Mouse (Mus musculus) inflammation-experienced regulatory T-cells, adult 6 months (primary cell): ENCODE results near the gene Abcc2. TPM values are rescaled to one million over a fixed set of nuclear protein-coding genes. Genes with fewer than 3 reads are reported as not detected.
A peak's percentile ranks its signal among the peaks of the same experiment; 100 is the strongest.

Source experiments
- ATAC-seq: one replicate; pipeline ENCODE4 v1.8.0; 2017
- polyA plus RNA-seq, 3 experiments: library from polyadenylated mRNA; unstranded; fragments of 100-300 nt; shearing (Covaris generic); gene quantifications; one replicate each; pipeline ENCODE4 v1.2.1; 2017

Gene Abcc2
- polyA plus RNA-seq = not detected

DNA sequence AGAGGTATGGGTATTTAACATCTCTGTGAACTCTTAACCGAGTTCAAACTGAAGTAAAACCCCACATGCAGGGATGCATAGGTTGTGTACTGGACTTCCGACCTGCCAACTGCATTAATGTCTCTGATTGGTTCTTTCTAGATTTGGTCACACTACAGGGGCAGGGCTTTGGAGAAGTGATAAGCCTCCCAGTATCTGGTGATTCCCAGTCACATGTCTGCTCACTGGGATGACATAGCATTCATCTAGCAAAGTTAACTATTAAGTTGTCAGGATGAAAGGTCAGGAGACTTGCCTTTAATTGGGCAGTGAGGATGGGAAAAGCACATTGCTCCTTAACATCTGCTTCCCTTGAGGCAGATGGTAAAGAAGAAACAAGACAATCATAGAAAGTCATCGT is at the start of gene Abcc2:
Gene Abcc2 (plus strand): TSS at position 213 of the 400 bp plus-strand sequence.
- no peak for ATAC-seq

- no peak for ATAC-seq
Observed at GRCm38 (mm10) chr19:43738409-43738808, 43.6 kb upstream of the Abcc2 start.

GRCm38 (mm10) chr19:43743401-43743800 is 38.6 kb upstream of the Abcc2 start:
- ATAC-seq = no peak

GRCm38 (mm10) chr19:43745740-43746139 is 36.3 kb upstream of the Abcc2 start:
- no peak for ATAC-seq

DNA sequence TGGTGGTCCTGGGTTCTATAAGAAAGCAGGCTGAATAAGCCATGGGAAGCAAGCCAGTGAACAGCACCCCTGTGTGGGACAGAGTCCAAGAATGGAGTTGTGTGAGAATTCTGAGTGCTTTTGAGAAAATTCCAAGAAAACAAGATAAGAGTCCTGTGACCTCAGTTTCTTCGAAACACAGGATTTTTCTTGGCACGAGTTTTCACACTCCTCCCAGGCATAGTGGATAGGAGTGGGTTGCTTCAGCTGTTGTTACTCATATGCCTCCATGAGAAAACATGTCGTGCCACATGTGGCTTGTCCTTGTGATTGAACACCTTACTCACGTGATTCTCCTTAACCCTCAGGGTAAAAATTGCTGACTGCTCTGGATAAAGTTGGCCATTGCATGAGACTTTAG is 34.1 kb upstream of the Abcc2 start:
- ATAC-seq = no peak

DNA sequence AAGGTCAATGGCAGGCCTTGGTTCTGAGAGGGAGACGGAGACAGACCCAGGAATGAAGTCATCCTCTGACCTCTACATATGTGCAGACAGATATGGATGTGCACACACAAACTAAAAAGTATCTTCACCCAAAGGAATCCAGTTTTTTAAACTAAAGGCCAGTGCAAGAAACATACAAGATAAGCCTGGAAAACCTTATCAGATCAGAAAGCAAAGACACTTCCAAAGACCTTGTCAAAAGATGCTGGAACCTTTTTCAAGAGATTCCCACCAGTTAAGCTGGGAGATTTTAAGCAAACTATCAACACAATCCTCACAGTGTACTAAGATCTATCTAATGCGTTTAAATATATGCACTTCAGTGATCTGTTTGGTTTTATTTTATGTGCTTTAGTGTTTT is 32.0 kb upstream of the Abcc2 start:
- ATAC-seq = no peak

DNA sequence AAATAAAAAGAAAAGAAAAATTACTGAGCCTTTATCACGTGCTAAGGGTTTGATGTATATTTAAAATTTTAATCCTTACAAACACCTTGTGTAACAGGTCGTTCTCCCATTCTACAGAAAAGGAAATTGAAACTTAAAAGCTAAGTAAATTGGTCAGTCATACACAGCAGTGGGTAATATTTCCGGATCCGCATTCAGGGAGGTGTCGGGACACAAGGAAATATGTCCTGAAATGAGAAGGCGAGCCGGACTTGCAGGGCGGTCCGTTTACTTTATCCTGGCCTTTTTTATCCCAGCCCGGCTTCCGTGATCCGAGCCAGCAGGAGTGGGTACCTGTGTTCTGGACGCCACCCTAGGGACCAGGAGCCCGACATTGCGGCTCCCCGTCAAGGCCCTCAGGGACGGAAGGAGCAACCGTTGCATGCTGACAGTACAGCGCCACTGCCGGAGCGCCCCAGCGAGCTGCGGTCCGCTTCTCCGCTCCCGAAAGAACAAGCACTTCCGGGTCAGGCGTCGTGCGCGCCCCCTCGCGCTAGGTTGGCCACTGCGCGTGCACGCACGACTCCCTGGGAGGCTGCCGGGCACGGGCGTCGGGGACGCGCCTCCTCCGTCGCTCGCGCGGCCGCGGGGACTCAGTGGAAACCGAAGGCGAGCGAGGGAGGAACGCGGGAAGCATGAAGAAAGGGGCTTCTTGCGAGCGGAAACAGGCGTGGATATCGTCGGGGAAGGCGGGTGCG is 29.3 kb upstream of the Abcc2 start, which contains the start of the genes Cutc and Cox15:
Gene Cutc (plus strand): TSS at position 508 of the 737 bp plus-strand sequence.
Gene Cox15 (minus strand): TSS at position 512 of the 737 bp plus-strand sequence.
- peak; percentile 81 for ATAC-seq

GRCm38 (mm10) chr19:43753226-43753835 is 28.7 kb upstream of the Abcc2 start:
- ATAC-seq = peak; percentile 73

GRCm38 (mm10) chr19:43754237-43754636 is 27.8 kb upstream of the Abcc2 start:
- no peak for ATAC-seq

DNA sequence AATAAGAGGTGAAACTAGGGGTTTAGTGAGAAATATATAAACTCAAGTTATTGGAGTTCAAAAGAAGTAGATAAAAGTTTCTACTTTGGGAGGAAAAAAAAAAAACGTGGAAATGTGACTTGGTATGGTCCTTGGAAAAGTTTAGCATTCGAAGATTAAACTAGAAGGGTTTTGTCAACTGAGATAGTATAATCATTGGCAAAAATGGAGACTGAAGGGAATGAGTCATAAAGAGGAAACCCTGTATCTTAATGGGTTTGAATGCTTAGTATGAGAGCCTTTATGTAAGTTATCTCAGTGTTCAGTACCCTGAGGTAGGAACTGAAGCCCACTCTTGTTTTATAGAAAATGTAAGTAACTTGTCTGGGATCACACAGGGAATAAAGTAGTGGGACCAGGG is 27.1 kb upstream of the Abcc2 start:
- ATAC-seq = no peak

DNA sequence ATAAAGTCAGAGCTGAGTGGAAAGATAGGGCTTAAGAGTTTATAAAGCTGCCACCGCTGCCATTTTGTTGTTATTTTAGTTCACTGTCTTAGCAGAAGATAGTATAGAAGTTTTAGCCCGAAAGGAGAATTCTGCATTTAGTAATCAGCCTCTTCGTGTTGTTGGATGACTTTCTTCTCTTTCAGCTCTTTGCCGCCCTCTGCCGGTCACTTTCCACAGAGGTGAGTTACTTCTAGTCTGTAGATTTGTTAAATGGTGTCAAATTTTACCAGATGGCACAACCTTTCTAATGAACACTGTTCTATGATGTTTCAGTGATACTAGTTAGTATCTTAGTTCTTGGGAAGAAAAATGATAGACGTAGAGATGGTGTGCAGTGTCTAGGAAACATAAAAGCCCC is 21.5 kb upstream of the Abcc2 start:
- ATAC-seq = peak; percentile 63

- ATAC-seq = no peak
Observed at GRCm38 (mm10) chr19:43761543-43762256, 20.3 kb upstream of the Abcc2 start.

DNA sequence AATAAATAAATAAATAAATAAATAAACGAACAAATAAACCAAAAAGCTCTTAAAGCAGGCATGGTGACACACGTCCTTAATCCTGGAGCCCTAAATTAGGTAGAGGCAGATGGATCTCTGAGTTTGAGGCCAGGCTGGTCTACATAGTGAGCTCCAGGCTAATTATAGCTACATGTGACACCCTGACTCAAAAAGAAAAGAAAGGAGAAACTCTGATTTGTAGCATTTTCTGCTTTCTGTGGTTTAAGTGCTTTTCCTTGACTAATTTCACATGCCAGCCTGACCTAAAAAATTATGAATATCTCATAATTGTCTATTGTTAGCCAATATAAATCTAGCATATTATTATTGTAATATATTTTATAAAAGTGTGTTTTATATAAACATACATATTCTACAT is 19.6 kb upstream of the Abcc2 start:
- no peak for ATAC-seq

DNA sequence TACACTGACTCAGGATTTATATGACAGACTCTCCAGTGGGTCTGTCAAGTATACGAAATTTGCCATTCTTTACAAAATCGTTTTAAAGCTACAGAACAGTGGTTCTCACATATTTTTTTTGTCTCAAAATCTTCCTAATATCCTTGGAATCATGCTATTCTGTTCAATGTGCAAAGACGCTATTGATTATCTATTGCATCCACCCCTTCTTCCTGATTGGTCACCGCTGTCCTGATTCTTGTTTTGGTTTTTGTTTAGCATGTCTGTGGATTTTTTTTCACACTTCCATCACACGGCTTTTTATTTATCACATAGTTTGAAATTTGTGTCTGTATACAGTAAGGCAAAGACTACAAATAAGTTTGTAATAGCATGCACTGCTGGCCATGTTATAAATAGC is 15.5 kb upstream of the Abcc2 start:
- no peak for ATAC-seq

DNA sequence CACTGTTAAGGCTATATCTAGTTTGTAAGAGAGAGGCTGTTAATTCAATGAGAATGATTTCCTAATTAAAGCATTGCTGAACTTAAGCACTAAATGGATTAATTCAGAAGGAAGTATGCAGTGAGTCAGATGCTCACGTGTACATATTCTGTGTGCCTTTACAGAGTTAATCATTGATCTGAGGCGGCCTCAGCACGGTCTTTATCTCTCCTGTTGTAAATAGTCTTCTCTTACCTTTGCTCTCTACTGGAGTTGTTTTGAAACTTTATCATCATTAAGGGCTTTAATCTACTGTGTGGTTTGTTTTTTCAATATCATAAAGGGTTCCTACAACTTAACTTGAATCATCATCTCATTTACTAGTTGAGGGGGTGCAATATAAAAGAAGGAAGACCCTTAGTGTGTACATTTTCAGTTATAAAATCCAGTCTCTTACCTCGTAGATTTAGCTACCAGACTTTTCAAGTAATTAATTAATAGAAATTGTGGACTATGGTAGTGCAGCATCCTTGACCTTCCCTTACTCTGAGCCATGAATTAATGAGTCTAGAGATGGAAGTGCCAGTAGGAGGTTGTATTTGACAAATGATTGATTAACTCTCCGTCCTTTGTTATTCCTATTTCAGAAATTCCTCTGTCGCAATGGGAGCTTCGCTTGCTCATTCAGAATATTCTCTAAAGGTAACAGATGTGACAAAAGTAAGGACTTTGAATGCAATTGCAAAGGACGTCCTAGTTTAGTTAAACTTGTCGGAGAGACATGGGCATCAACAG is 14.3 kb upstream of the Abcc2 start:
- no peak for ATAC-seq

DNA sequence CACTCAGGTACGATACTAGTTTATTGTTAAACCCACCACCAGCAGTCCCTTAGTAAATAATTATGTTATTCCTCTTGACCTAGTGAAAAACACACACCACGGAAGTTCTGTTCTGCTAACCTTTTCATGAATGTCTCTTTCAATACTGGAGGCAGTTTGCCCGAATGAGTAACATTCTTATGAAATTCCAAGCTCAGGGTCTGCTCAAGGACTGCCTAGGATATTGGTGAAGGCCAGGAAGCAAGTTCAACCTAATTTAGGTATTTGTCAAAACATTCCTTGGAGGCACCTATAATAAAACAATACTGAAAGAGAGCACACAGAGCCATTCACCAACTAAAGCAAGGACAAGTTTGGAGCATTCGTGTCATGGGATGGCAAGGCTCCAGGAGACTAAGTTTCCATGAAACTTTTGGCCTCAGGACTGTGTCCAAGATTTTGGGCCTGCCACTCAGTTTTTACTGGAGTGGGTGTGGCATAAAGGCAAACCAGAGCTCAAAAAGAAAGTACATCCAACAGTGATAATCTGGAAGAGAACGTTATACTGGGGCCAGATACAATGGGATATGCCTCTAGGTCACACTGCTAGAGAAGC is 12.5 kb upstream of the Abcc2 start:
- ATAC-seq = no peak

DNA sequence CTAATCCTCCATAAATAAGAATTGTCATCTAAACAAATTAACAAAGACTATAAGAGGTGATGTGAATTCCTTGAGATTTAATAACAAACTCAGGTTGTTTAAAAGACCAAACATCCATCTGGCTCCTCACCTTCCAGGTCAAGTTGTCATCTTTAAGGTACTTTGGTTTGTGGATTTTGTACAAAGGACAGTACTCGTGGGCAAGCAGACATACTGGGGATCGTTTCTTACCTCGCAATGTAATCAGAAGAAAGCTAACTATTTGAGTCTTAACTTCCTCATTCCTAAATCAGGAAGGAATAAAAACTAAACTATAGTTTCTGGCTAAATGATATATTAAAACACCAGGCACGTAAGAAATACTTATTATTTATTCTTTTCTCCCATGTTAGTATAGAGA is 11.4 kb upstream of the Abcc2 start:
- ATAC-seq = no peak

GRCm38 (mm10) chr19:43771499-43771969 is 10.5 kb upstream of the Abcc2 start:
- peak; percentile 64 for ATAC-seq

GRCm38 (mm10) chr19:43772311-43772710 is 9.7 kb upstream of the Abcc2 start:
- no peak for ATAC-seq

DNA sequence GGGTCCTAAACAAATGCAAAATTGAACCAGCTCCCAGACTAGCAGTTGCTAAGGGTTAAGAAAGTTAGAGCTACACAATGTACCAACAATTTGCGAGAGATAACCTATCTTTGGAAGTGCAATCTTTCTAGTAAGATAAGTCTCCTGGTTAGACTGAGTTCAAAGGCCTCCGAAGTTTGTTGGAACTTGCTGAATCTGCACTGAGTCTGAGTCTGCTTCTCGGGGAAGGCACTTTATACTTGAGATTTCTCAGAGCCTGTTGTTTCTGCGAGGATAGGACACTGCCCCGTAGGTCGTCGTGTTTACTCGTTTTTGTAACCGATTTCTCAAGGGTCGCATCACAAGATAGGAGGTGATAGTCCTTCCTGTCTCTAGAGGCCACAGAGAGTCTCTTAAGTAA is 6.6 kb upstream of the Abcc2 start:
- ATAC-seq = no peak

GRCm38 (mm10) chr19:43776561-43776960 is 5.4 kb upstream of the Abcc2 start:
- no peak for ATAC-seq

DNA sequence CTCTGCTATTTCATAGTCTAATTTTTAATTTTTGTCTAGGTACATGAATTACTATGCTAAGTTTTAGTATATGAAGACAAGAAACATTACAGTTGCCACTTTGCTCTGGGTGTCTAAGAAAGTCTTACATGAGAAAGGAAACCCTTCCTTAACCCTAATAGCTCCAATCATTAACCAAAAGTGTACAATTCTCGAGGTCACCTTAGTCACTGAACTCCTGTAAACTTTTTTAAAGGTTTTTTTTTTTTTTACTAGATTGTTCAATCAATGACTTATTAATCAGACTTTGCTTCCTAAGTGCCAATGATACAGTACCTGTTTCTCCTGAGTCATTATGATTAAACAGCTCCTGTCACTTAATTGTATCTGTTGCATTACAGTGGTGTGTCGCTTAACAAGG is 4.7 kb upstream of the Abcc2 start:
- ATAC-seq = no peak
